Mouse (Mus musculus) cerebellum, adult (tissue): Measurements from ENCODE around the gene Ppp6r2.

ENCODE experiments used
- ATAC-seq: cut with Nextera tagmentation; 2 replicates; pipeline ENCODE4 v1.9.2; 2017; ENCODE audit warnings: mild to moderate bottlenecking, moderate library complexity, mixed read lengths; ENCODE audit not compliant: insufficient number of reproducible peaks, low FRiP score, low TSS enrichment

Gene Ppp6r2

GRCm38 (mm10) chr15:89210915-89211715, at the start of gene Ppp6r2:
TSS of gene Ppp6r2 (plus strand) at chr15:89211553.
- peak; percentile 29; the same call in 1 of the 2 replicates for ATAC-seq

- no peak for ATAC-seq
Observed at GRCm38 (mm10) chr15:89165478-89165877, 45.9 kb upstream of the Ppp6r2 start.

- no peak for ATAC-seq
Observed at GRCm38 (mm10) chr15:89168922-89169321, 42.4 kb upstream of the Ppp6r2 start.

GRCm38 (mm10) chr15:89169431-89169830, 41.9 kb upstream of the Ppp6r2 start:
- ATAC-seq: peak; percentile 67; the same call in 1 of the 2 replicates

GRCm38 (mm10) chr15:89170102-89170501, 41.3 kb upstream of the Ppp6r2 start:
- ATAC-seq: no peak

- ATAC-seq: no peak
Observed at GRCm38 (mm10) chr15:89171526-89172051, 39.8 kb upstream of the Ppp6r2 start.

GRCm38 (mm10) chr15:89172276-89172935, 38.9 kb upstream of the Ppp6r2 start:
- ATAC-seq: no peak

- no peak for ATAC-seq
Observed at GRCm38 (mm10) chr15:89173024-89173905, 38.1 kb upstream of the Ppp6r2 start.

GRCm38 (mm10) chr15:89173906-89174214, 37.5 kb upstream of the Ppp6r2 start:
- ATAC-seq: peak; percentile 24

- ATAC-seq: no peak
Observed at GRCm38 (mm10) chr15:89174889-89175339, 36.4 kb upstream of the Ppp6r2 start.

- ATAC-seq: no peak
Observed at GRCm38 (mm10) chr15:89175411-89176155, 35.8 kb upstream of the Ppp6r2 start.

GRCm38 (mm10) chr15:89177121-89177520, 34.2 kb upstream of the Ppp6r2 start:
- no peak for ATAC-seq

GRCm38 (mm10) chr15:89177576-89178259, 33.6 kb upstream of the Ppp6r2 start:
- no peak for ATAC-seq

GRCm38 (mm10) chr15:89178260-89178860, 33.0 kb upstream of the Ppp6r2 start:
- peak; percentile 47 for ATAC-seq

GRCm38 (mm10) chr15:89178954-89179629, 32.3 kb upstream of the Ppp6r2 start:
- ATAC-seq: no peak

GRCm38 (mm10) chr15:89179630-89179964, 31.8 kb upstream of the Ppp6r2 start:
- ATAC-seq: no peak

- ATAC-seq: no peak
Observed at GRCm38 (mm10) chr15:89180081-89180541, 31.2 kb upstream of the Ppp6r2 start.

GRCm38 (mm10) chr15:89180571-89181229, 30.7 kb upstream of the Ppp6r2 start, which contains the start of gene Plxnb2:
TSS of gene Plxnb2 (minus strand) at chr15:89180788.
- peak; percentile 13; the same call in 1 of the 2 replicates for ATAC-seq
